Mouse (Mus musculus) olfactory bulb, adult 2 months (tissue): ENCODE results near the gene Tbc1d16.

ENCODE experiments used
- CTCF ChIP-seq: fragments of 200-500 bp; IDR thresholded peaks from 2 replicates; pipeline ENCODE4 v1.5.1; 2012; ENCODE audit warnings: low read depth, mild to moderate bottlenecking, low read length, moderate library complexity; ENCODE audit not compliant: insufficient read depth
- POLR2A ChIP-seq: fragments of 200-500 bp; IDR thresholded peaks from 2 replicates; pipeline ENCODE4 v1.6.1; 2012; ENCODE audit warnings: mild to moderate bottlenecking, low read depth, low read length, moderate library complexity; ENCODE audit not compliant: insufficient read depth

- TF ChIP-seq CTCF (no peak), POLR2A (no peak)
Measured at GRCm38 (mm10) chr11:119163734-119163992, 64.6 kb downstream of the Tbc1d16 start.
